In genomic region chr1:178303425-178303824, GRCm38 (mm10) we compare ENCODE assay signal across 9 mouse cellular contexts. TPM values are rescaled to one million over a fixed set of nuclear protein-coding genes. Genes with fewer than 3 reads are reported as not detected.
DNase-seq lines count a peak whose midpoint lies in the region; ATAC-seq and TF ChIP-seq lines count a peak whose summit lies in the region.
"Had no signal": no experiment of that assay in that cellular context is flagged by ENCODE, and none has a peak within 500 bp of the region (broad histone marks: within the 10 kb centered on the region; RNA-seq: fewer than 3 reads in every experiment).

No protein-coding gene starts in this region.

- no peak overlapping the region for H3K27ac ChIP-seq in ES-E14 (ENCODE audit: insufficient read depth, low read depth, low read length, poor library complexity, severe bottlenecking)
- H3K27ac ChIP-seq in embryonic facial prominence, embryonic 11.5 days (replicated peaks; ENCODE audit: low read depth, low read length): no peak overlapping the region
- H3K27ac ChIP-seq: limb, embryonic 13.5 days had no signal

- 22% methylated on average over 3 of the region's 3 CpGs for WGBS in embryonic facial prominence, embryonic 11.5 days

- no peaks in the 10 kb centered on the region for H3K36me3 ChIP-seq in ES-E14 (ENCODE audit: control insufficient read depth, insufficient read depth, low read length, poor library complexity, severe bottlenecking)
- H3K36me3 ChIP-seq in embryonic facial prominence, embryonic 11.5 days (replicated peaks; ENCODE audit: control insufficient read depth, insufficient read depth, low read depth, low read length): no peaks in the 10 kb centered on the region
- H3K36me3 ChIP-seq: limb, embryonic 13.5 days had no signal

- ATAC-seq in embryonic facial prominence, embryonic 11.5 days (replicated peaks; ENCODE audit: insufficient number of reproducible peaks, low FRiP score, low TSS enrichment, low read depth): no peak

- intact Hi-C loops in heart, postnatal 10 days (cut with DNase I): loop anchor here (2.0 to 10.0 kb wide), 3 partner anchors 119 to 359 kb away; partner anchors contain the start of gene Desi2

- H3K4me1 ChIP-seq in ES-E14 (ENCODE audit: control insufficient read depth in 2 of 2, insufficient read depth in 2 of 2, low read length in 2 of 2, poor library complexity in 1 of 2): peaks cover 0 to 5% of the 10 kb centered on the region in 2 experiments; a peak in 1 of 4 replicates
- no peaks in the 10 kb centered on the region for H3K4me1 ChIP-seq in embryonic facial prominence, embryonic 11.5 days (ENCODE audit: control insufficient read depth, insufficient read depth, low read length)
- H3K4me1 ChIP-seq: limb, embryonic 13.5 days had no signal

- H3K9me3 ChIP-seq in ES-E14 (ENCODE audit: control insufficient read depth, insufficient read depth, low read depth, low read length): no peaks in the 10 kb centered on the region
- no peaks in the 10 kb centered on the region for H3K9me3 ChIP-seq in embryonic facial prominence, embryonic 11.5 days (replicated peaks; ENCODE audit: control insufficient read depth, low read length)

- H3K4me3 ChIP-seq in ES-E14 (ENCODE audit: insufficient read depth in 1 of 2, low read depth in 1 of 2, low read length in 2 of 2, poor library complexity in 1 of 2, severe bottlenecking in 1 of 2): no peak overlapping the region
- no peak overlapping the region for H3K4me3 ChIP-seq in embryonic facial prominence, embryonic 11.5 days (ENCODE audit: low read depth, low read length)
- H3K4me3 ChIP-seq: limb, embryonic 13.5 days had no signal

- peak; percentile 66 for DNase-seq in ES-E14 (ENCODE audit: low read depth, low spot score)
- peak; percentile 44 for DNase-seq in adrenal gland, adult 8-10 months
- DNase-seq in embryonic facial prominence, embryonic 11.5 days (ENCODE audit: low spot score): peak; percentile 79
- peak; percentile 72 to 85 for DNase-seq in heart, postnatal 10 days
- peak; percentile 54 to 77 for DNase-seq in layer of hippocampus, postnatal 14 days (ENCODE audit: low spot score in 2 of 2)
- DNase-seq in lung, postnatal 25 days (ENCODE audit: low spot score): peak; percentile 71
- DNase-seq in right cerebral cortex, postnatal 25 days: peak; percentile 46
- DNase-seq in urinary bladder, postnatal 36 days (ENCODE audit: low spot score in 2 of 2): peak; percentile 53 to 72

- no peaks in the 10 kb centered on the region for H3K27me3 ChIP-seq in embryonic facial prominence, embryonic 11.5 days (ENCODE audit: control insufficient read depth, insufficient read depth, low read length)
- H3K27me3 ChIP-seq: limb, embryonic 13.5 days had no signal

- H3K4me2 ChIP-seq in embryonic facial prominence, embryonic 11.5 days (ENCODE audit: low read depth, low read length): no peak overlapping the region
- H3K4me2 ChIP-seq: limb, embryonic 13.5 days had no signal

- in situ Hi-C loops in ES-E14 (cut with MboI; ENCODE audit: low sequenced_read_pairs in 2 of 2, unreplicated experiment in 2 of 2): loop anchor here in 1 of 2 experiments (10.0 kb wide), 1 partner anchor 151 kb away; no protein-coding TSS in a partner anchor

- H3K9ac ChIP-seq in ES-E14 (ENCODE audit: insufficient read depth, low read depth, low read length, poor library complexity, severe bottlenecking): no peak overlapping the region
- H3K9ac ChIP-seq in embryonic facial prominence, embryonic 11.5 days (replicated peaks; ENCODE audit: low read length): no peak overlapping the region
- H3K9ac ChIP-seq: limb, embryonic 13.5 days had no signal

TF ChIP-seq in ES-E14, 5 proteins besides CTCF, POLR2A, EP300 and RAD21:
- TF ChIP-seq ZNF384 (IDR thresholded peaks at IDR 0.05; ENCODE audit: low read depth, low read length) (0 out of 2 replicates have a peak, but pooled peaks have one; percentile 40), ZC3H11A (IDR thresholded peaks at IDR 0.05; ENCODE audit: borderline replicate concordance, low read depth, low read length) (peak; percentile 49; the same call in 1 of the 2 replicates), HCFC1 (IDR thresholded peaks at IDR 0.05; ENCODE audit: borderline replicate concordance, insufficient read depth, low read length) (no peak), MAFK (IDR thresholded peaks at IDR 0.05; ENCODE audit: insufficient read depth, low read depth, low read length) (no peak), CHD2 (IDR thresholded peaks at IDR 0.05; ENCODE audit: low read depth, low read length) (no peak)

RNA-seq across cellular contexts. Expression of gene Cox20, which starts 15.5 kb away (rescaled TPM):
- total RNA-seq in ES-E14 (2012; rRNA removed): 14.4 and 18.2 TPM in 2 replicates
- total RNA-seq in adrenal gland, adult 8-10 months (2022): 100 to 1,000 TPM in 1 of 4 experiments, 10 to 100 TPM in 3; 58.5 to 120 (median 76.1) TPM
- polyA plus RNA-seq in embryonic facial prominence, embryonic 11.5 days (2014; fragmentation: Nextera tagmentation; extraction: Ambion mirVana): 106 and 120 TPM in 2 replicates
- 100 to 1,000 TPM; 128 to 134 TPM for total RNA-seq in heart, postnatal 10 days (2021)
- total RNA-seq in layer of hippocampus, postnatal 14 days (2021): 10 to 100 TPM; 40.5 to 46.1 TPM

RNA-seq across cellular contexts. Expression of gene Hnrnpu, which starts 34.2 kb away (rescaled TPM):
- total RNA-seq in ES-E14 (2012; rRNA removed): 459 and 494 TPM in 2 replicates
- total RNA-seq in adrenal gland, adult 8-10 months (2022): 100 to 1,000 TPM; 325 to 418 (median 399) TPM
- 823 and 953 TPM in 2 replicates for polyA plus RNA-seq in embryonic facial prominence, embryonic 11.5 days (2014; fragmentation: Nextera tagmentation; extraction: Ambion mirVana)
- 100 to 1,000 TPM; 258 to 270 TPM for total RNA-seq in heart, postnatal 10 days (2021)
- 100 to 1,000 TPM; 415 to 422 TPM for total RNA-seq in layer of hippocampus, postnatal 14 days (2021)
